Mouse (Mus musculus) heart, postnatal 25 days (tissue): ENCODE measurements at regions not wholly inside any gene's neighbourhood (a gene's known extent, or its start where the extent isn't known, plus 50 kb on each side); places are given as distances from the start of the nearest gene placed in this dataset.

ENCODE experiments used
- DNase-seq: peaks from one replicate; pipeline ENCODE4 v3.0.0; 2022; ENCODE audit warnings: low spot score
- intact Hi-C: fragments of 180-260 bp; cut with DNase I; formaldehyde crosslinking; loops from one replicate; pipeline ENCODE4 v1.15.1; 2025

DNA sequence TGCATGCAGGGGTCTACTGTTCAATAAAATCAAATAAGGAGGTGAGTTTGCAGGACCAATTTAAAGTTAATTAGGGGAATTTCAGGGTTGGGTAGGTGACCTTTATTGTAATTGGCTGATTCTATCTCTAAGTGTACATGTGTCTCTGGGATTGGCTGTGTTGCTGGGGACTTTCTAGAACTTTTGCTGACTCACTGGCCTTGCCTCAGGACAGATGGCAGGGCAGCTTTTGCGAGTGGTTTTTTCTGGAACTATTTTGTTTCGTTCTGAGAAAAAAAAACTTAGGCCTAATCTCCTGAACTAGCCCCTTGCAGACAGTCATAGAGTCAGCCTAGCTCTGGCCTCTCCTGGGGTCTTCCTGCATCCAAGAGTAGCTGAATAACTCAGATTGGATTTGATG, 249.3 kb upstream of the Mdga2 start:
- DNase-seq = no peak
- intact Hi-C loops = no loop called here

DNA sequence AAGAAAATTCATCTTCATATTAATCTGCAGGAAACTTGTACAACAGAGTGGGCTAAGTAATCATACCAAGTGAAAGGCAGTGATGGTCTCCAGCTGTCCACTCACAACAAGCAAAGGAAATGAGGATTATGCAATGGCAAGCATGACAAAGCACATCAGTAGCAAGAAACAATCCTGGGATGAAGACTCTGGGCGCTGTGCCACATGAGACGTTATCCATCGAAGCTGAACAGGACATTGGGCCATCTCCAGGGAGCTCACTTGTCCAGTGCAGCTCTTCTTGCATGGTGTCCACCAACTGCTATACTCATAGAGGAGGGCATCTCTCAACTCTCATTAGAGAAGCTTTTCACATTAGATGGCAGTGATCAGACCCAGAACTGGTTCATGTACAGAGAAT, 248.7 kb upstream of the Mdga2 start:
- intact Hi-C loops = no loop called here
- no peak for DNase-seq

DNA sequence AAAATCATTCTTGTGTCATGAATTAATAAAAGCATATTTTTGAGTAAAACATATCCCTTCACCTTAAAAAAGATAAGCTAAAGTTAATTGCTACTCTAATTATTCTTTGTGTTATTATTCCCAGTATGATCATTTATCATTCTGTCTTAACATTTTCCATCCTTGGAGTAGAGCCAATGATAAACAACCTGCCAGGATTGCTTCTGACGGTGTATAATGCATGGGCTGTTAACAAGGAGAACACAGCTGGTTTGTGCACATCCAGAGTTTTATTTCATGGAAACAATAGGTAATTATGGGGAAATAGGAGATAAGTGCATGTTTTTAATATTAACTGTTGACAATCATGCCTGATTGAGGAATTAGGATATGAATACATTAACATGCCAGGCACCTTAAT, 226.8 kb upstream of the Mdga2 start:
- intact Hi-C loops = no loop called here
- DNase-seq = no peak

DNA sequence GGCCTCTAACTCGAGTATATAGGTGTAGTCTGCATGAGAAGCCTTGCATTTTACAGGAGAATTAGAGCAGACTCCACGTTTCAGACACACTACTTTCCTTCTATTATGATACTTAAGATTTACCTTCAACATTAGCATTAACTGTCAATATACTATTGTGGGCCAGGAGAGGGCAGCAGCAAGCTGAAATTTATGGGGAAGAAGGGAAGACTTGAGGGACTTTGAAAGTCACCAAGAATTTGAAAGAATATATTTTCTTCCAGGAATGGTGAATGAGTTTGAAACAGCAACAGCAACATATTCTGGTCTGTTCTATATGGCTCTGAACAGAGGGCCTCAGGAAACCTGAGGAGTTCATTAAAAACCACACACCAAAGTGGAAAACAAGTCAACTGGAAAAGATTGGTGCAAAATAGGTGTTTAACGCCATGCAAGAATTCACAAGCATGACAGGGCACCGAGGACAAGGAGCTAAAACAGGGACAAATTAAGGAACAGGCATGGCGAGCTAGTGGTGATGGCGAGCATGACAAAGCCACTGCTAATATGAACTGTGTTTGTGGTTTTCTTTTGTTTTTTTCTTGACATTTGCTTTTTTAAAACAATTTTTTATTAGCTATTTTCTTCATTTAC, 208.1 kb upstream of the Mdga2 start:
- intact Hi-C loops = loop anchor here (10.0 kb wide), 1 partner anchor 1434 kb away; no protein-coding TSS in a partner anchor
- no peak for DNase-seq

DNA sequence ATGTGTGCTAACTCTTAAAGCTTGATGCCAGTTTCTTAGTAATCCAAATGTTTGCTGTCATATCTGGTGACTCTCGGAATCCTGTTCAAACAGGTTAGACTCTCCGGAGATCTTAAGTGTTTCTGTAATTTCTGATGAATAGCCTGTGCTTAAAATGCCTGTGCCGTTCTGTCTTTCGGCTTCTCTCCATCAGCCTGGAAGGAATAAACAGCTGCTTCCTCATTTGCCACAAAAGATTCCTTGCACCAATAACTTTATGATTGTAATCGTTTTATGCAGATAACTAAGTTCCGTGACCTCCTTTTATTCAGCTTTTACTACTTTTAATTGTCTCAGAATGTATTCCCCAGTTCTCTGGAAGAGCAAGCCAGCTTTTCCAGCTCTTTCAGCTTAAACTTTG, 204.5 kb upstream of the Mdga2 start:
- intact Hi-C loops = no loop called here
- DNase-seq = no peak

DNA sequence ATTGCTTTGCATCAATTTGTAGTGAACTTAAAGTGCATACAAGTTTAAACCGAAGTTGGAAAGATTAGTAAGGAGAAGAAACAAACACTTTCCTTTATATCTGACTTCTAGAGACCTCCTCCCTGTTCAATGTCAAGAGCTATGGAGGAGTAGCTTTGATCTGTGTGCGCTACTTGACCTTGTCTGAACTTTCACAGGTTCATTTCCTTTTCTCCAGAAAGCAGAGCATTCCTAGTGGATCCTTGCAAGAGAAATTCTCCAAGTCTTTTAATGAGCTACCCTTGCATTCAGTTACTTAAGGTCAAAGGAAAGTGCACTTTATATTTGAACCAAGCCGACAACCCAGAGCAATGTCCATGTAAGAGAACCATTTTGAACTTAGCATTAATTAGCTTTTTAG, 177.2 kb upstream of the Mdga2 start:
- DNase-seq = no peak
- intact Hi-C loops = no loop called here

DNA sequence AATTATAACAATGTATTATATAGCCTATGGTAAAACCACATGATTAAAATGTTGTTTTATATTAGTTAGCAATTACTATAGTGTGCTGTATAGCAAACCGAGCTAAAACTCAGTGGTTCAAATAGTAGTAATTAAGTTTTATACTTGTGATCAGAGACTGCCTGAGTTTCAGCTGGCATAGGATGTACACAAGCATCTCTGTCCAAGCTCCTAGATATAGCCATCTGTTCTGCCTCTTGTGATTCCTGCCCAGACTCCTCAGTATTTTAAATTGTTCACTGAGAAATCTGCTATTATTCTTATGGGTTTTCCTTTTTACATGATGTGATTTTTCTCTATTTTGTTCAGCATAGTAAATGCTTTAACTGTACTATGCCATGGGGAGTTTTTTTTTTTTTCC, 152.2 kb upstream of the Mdga2 start:
- no peak for DNase-seq

DNA sequence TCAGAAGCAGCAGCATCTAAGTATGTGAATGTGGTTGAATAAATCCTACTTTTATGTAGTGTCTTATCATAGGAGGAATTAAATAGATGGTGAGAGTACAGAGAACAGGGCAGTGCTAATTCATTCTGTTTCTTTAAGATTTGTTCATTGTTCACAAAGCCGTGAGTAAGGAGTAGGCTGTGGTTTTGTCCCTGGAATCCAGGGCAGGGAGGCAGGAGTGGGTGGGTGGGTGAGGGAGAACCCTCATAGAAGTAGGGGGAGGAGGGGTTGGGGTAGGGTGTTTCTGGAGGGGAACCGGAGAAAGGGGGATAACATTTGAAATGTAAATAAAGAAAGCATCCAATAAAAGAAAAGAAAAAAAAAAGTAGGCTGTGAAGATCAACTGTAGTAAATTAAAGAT, 126.2 kb upstream of the Mdga2 start:
- intact Hi-C loops = no loop called here
- DNase-seq = no peak

More for the DNA sequence above, 152.2 kb upstream of the Mdga2 start:
- intact Hi-C loops = no loop called here

DNA sequence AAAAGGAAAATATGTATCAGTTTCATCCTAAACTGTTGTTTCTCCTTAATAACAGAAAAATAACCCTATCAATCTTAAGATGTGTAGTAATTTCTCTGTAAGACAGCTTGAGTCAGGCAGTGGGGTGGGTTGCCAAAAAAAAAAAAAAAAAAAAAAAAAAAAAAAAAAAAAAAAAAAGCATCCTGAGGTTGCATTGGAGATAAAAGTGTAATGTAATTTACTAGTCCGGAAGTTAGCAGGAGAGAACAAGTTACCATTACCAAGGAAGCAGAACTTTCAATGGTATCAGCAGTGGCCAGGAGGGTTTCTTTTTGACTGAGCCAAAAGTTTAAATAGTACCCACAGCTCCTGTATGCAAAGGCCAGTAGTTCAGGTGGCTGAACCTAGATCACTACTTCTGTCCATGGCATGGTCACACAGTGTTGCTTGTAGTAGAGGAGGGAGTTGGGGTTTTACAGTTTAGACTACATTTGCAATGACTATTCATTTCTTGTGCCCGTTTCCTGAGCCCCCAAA, 110.2 kb upstream of the Mdga2 start:
- intact Hi-C loops = no loop called here
- DNase-seq = no peak

DNA sequence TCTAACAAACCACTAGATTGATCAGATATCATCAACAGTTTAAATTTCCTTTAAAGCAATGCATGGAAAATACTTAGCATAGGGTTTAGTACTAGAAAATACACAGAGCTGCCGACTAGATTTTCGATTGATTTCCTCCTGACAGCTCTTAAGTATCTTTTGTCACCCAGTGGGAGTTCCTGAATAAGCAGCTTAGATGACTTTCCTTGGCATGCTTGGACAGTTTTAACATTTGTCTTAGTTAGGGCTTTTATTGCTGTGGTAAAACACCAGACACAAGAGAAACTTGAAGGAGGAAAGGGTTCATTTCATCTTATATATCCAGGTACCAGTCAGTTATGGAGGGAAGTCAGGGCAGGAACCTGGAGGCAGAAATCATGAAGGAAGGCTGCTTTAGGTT, 104.0 kb upstream of the Mdga2 start:
- no peak for DNase-seq
- intact Hi-C loops = no loop called here

DNA sequence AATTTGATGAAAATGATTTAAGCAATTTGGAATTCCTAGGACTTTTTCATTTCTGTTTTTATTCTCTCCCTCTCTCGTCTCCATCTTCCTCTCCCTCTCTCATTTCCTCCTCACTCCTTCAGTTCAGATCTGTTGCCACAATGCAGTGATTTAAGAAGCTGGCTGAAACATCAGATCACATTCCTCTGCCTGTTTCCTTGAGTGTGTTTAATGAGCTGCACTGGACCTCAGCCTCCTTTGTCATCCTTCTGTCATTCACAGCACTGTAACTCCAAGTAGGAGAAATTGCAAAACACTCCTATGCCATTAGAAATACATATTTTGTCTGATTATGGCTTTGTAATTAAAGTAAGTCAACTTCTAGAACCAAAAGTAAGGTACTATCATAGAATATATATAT, 103.5 kb upstream of the Mdga2 start:
- DNase-seq = no peak
- intact Hi-C loops = no loop called here

DNA sequence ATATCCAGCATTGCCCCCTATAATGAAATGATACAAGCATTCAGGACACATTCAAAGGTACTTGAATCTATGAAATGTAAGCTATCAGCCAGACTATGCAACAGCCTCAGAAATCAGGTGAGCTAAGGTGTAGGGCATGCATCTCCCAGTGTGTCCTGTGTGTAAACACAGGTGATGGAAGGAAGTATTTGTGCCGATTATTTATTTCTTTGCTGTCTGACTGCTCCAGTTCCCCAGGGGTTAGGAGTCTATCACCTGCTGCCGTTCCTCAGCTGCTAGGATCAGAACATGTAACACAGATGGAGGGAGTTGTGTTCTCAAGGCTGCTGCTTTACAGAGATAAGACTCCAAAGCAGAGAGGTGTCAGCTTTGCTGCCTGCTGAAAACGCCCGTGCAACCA, 103.0 kb upstream of the Mdga2 start:
- intact Hi-C loops = no loop called here
- no peak for DNase-seq

DNA sequence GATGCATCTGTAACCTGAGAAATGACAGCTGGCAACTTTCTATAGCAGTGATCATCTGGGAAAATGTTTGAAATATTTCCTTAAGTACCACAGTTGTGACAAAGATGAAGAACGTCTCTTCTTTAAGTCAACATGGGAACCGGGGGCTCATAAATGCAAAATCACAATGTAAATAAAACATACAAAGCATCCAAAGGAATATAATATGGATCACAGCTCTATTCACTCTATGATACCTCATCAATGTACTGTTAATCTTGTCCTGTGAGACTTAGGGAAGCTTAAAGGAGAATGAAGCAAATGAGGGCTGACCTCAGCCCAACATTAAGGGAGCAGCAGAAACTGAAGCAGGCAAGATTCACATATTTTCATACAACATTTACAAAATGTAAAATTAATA, 96.3 kb upstream of the Mdga2 start:
- intact Hi-C loops = no loop called here
- DNase-seq = no peak

DNA sequence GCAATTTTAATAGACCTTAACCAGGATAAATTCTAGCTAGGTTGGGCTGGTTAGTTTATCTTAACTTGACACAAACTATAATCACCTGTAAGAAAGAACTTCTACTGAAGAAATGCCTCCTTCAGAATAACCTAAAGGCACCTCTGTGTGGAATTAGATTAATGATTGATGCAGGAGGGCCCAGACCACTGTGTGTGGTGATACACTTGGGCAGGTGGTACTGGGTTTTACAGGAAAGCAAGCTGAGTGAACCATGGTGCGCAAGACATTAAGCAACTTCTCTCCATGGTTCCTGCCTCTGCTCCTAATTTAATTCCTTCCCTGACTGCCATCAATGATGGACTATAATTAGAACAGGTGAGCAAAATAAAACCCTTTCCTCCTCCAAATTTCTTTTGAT, 77.9 kb upstream of the Mdga2 start:
- DNase-seq = no peak
- intact Hi-C loops = no loop called here

DNA sequence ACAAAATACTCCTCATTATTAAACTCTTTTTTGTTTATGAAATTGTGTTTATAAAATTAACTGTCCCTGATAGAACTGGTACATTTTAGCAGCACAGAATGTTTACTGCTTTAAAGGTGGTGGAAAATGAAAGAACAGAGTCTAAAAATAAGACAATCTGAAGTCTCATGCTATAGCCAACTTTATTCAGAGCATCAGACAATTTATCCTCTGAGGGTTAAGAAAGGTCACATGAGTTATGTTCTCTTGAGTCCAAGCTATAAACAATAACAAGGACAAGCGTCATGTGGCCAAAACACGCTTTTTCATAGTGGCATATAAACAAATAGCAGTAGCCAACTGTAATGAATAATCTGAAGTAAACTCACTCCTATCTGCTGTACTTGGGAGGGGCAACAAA, 67.7 kb upstream of the Mdga2 start:
- intact Hi-C loops = no loop called here
- no peak for DNase-seq

DNA sequence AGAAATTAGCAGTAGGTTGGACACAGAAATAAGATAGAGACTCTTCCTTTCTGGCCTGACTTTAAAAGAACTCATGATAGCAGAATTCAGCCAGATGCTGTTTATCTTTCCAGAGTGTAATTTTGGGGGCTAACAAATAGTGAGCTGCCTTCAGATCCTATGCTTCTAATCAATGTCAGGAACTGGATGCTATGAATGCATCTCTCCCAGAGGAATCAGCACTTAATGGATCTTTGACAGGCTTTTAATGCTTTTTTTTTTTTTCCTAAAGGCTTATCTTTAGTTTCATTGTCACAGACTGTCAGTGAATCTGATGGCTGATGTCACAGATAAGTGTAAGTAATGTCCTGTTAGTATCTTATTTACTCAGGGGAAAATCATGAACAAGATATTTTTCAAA, 50.5 kb upstream of the Mdga2 start:
- no peak for DNase-seq
- intact Hi-C loops = no loop called here

DNA sequence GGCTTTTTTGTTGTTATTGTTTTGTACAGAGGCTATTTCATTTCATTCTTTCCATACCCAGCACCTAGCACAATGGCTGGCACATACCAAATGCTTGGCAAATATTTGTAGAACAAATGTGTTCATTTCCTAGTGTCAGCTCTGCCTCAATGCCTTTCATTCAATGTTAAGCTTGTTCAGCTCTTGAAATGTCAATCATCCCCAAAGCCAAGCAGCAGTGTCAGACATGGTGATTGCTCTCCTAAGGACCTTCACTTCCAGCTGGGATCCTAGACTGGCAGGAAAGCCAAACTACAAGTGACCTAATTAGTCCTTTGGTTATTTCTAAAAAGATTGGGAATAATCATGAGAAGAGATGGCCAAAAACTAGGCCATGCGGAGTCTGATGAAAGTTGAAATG, 50.0 kb upstream of the Mdga2 start:
- intact Hi-C loops = no loop called here
- DNase-seq = no peak
